Mouse (Mus musculus) urinary bladder, postnatal 25 days (tissue): ENCODE data around the gene Cacna1d.

Experiments
- DNase-seq: peaks from one replicate; pipeline ENCODE4 v3.0.0; 2022; ENCODE audit warnings: low spot score

Gene Cacna1d

DNA sequence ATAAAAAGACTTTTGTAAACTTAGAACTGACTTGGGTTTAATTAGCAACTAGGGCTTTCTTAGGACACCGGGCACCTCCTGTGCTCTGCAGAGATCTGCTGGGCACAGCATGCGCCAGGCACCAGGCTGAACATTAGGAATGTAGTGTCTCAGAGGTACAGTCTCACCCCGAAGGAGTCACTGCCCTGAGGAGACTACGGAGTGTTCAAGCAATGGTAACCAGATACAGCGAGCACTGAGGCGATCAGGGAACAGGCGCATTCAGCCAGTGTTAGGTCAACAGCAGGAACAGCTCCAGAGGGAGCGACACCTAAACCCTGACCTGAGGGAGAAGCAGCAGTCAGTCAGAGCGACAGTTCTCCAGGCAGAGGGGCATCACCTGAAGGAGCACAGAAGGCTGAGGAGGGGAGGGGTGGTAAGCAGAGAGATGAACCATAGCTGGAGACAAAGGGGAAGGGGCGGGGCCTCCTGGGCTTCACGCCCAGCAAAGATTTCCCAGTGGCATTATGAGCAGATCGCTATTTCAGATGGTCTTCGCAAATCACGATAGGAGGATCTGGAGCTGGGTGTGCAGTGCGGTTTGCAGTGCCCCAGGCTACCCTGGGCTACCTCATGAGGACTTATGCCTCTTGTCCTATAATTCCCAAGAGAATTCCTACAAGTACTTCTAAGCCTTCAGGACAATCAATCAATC lies 413.0 kb downstream of the Cacna1d start:
- DNase-seq: no peak

DNA sequence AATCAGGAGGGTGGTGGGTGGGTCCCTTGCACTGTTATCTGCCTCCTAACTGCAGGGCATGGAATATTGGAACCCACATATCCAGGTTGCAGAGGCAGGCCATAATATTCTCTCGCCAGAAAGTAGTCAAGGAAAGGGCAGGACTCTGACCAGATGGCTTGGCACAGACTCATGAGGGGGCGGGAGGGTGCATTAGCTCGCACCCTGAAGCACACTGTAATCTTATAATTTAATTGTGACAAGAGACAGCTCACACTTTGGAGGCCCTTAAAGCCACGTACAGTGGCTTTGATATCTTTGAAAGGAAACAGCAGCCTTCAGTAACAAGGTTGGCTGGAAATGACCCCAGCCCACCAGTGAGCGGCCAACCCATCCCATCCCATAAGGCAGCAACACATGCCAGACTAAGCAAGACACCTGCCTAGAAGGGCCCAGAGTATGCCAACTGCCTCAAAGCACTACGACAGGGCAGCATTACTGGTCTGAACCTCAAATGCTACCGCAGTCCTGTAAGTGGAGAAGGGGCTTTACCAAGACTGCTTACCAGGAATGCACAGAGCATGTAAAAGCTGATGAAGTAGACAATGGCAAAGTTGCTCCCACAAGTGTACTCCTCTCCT lies 415.9 kb downstream of the Cacna1d start:
- DNase-seq: no peak

- DNase-seq: no peak
These were observed 422.7 kb downstream of the Cacna1d start for GRCm38 (mm10) chr14:30068566-30068965.

DNA sequence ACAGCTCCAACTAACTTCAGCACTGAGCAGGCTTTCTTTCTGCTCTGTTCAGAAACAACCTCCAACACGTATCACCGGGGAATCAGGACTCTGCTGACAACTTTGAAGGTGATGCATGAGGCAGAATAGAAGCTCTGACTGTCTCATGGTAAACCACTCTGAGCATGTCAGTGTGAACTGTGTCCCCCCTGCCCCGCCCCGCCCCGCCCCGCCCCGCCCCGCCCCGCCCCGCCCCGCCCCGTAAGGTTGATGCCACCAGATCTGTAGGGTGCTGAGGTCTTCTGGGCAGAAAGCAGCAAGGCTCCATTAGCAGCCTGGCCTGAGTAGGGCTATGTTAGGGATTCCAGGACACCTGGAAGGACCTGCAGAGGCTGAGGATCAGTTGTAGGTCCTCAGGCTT lies 424.5 kb downstream of the Cacna1d start:
- no peak for DNase-seq

- DNase-seq: no peak
These were observed 426.4 kb downstream of the Cacna1d start for GRCm38 (mm10) chr14:30064864-30065263.

- DNase-seq: no peak
These were observed 435.1 kb downstream of the Cacna1d start for GRCm38 (mm10) chr14:30056031-30056766.

DNA sequence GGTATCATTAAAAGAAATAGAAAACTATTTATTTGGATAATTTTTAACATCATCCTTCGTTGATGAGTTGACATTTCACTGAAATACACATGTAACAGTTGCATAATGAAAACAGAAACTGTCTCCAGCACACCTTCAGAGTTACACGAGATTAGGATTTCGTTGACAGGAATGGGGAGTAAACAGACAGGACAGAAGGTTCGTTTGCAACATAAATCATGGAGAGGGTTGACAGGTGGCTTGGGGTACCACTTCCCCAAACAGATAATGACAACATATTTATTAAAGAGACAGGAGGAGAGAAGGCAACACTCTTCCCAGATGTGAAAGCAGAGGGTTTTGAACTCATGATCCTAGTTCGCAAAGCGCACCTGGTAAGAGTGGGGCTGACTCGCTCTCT lies 436.3 kb downstream of the Cacna1d start:
- DNase-seq: no peak

GRCm38 (mm10) chr14:30050280-30050679 lies 441.0 kb downstream of the Cacna1d start:
- no peak for DNase-seq

DNA sequence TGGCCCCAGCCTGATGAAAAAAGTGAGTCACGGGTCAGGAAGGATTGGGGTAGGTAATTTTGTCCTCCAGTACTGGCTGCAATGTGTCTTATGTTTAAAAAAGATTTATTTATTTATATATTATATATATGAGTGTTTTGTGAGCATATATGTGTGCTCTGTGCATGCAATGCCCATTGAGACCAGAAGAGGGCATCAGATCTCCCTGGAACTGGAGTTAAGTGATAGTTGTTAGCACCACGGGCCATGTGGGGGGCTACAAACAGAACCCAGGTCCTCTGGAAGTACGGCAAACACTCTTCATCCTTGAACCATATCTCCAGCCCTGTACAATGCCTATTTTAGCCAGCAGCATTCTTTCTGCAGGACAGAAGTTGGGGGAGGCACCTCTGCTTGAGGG lies 443.2 kb downstream of the Cacna1d start:
- DNase-seq: no peak

GRCm38 (mm10) chr14:30046976-30047375 lies 444.3 kb downstream of the Cacna1d start:
- no peak for DNase-seq

DNA sequence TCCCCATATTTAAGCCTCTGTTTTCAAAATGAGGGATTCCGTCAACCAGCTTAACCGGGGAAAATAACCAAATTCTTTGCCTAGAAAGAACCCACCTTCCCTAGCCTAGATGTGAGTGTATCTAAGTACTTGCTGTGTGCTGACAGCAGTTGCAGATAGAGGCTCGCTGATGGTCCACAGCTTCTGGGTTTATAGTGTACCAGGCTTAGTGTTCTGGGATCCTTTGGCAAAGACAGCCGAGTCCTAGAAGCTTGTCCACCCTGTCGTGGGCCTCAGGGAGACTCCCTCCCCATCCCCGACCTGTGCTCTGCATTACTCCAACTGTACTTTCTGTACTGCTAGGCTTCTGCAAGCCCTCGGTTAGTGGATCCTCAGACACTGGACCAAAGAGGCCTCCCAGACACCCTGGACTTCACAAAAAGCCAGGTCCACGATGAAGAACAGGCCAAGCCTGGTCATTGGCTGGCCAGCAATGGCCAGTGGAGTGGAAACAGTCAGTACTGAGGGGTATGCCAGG lies 445.5 kb downstream of the Cacna1d start:
- no peak for DNase-seq

GRCm38 (mm10) chr14:30045239-30045638 lies 446.0 kb downstream of the Cacna1d start:
- no peak for DNase-seq

- DNase-seq: no peak
These were observed 447.8 kb downstream of the Cacna1d start for GRCm38 (mm10) chr14:30043356-30043940.

GRCm38 (mm10) chr14:30041836-30042235 lies 449.4 kb downstream of the Cacna1d start:
- no peak for DNase-seq

DNA sequence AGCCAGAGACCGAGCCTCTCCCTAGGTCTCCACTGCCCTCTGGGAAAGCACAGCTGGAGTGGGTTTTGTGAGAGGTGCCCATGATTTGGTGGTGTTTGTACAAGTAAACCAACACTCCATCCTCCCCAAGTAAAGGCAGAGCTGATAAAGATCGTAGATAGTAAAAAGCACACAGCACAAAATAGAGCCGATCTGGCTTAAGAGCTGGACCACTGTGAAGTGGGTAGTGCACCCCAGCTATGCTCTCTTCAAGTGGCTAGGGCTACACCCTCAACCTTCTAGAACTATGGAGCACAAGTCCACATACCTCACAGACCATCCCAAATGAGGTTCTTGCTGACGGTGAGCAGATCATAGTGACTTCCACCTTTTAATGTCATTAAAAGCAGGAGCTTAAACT lies 451.8 kb downstream of the Cacna1d start:
- no peak for DNase-seq

DNA sequence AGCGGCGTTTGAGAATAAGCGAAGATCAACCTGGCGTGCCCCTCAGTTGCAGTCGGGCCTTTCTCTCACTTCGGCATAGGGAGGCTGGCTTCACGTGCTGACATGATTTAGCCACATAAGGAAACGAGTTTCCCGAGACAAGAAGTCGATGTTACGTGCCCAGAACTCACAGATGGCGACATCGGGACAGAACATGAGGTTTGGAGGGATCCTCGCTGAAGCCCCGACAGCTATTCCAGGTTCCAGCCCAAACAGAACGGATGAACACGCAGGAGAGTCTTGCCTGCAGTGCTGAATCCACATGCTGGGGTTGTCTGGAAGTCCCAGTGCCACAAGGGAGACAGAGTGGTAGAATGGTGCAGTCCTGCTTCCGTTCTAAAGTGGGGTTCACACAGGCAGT lies 452.8 kb downstream of the Cacna1d start:
- no peak for DNase-seq

GRCm38 (mm10) chr14:30033405-30033804 lies 457.9 kb downstream of the Cacna1d start:
- no peak for DNase-seq

GRCm38 (mm10) chr14:30027378-30027777 lies 463.9 kb downstream of the Cacna1d start:
- DNase-seq: no peak

GRCm38 (mm10) chr14:30024387-30024786 lies 466.9 kb downstream of the Cacna1d start:
- no peak for DNase-seq

- DNase-seq: no peak
These were observed 468.8 kb downstream of the Cacna1d start for GRCm38 (mm10) chr14:30022471-30022870.

DNA sequence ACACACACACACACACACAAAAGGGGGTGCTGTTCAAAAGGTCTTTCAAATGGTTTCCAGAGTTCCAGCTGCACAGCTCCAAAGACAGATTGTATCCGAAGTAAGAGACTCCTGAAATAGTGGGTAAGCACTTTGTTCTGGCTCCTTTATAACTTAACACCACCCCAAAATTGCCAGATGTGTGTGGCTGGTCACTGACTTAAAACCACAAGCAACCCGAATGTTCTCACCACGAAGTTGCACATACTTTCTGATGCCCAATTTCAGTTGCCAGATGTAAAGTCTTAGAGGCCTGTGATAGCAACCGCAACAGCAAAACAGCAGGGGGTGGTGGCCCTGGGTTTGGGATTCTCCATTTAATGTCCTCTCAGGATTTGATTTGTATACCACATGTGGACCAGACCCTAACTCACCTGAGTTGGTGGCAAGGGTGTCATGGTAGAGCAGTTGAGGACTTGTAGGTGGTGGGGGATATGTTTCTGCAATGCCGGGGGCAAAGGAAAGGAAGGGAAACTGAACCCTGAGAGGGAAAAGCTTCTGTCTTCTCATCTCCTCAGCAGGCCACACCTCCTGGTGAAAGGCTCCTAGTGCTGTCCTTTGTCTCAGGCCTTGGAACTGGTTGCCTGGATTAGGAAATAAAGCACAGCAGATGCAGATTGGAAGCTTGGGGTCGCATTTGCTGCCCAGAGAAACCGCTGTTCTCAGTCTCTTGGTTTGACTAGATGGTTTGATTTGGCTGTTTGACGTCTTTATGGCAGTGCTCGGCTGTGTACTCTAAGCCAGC lies 471.3 kb downstream of the Cacna1d start:
- no peak for DNase-seq

GRCm38 (mm10) chr14:30019375-30019774 lies 471.9 kb downstream of the Cacna1d start:
- DNase-seq: no peak
